Mouse (Mus musculus): ENCODE results near the gene Alx3.

DNA sequence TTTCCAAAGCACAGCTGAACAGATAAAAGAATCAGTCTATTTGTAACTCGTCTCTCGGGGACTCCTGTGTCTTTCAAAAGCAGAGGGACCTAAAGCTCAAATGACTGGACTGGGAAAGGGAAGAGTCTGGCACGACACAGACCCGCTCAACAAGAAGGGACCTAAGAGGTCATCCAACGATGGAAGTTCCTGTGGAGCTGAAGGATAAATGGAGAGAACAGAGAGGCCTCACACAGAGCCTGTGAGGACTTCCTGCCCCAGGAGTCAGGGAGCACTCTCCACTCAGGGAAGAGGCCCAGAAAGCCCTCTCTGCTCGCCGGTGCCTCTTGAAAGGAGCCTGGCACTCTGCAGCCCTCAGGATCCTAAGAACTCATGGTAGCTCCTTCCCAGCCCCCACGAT lies 41.0 kb downstream of the Alx3 start:
- TF ChIP-seq CTCF (IDR thresholded peaks at IDR 0.05; ENCODE audit: low read depth, low read length), result no peak
- no peak for TF ChIP-seq POLR2A (IDR thresholded peaks at IDR 0.05; ENCODE audit: borderline replicate concordance, low read depth, low read length)
